Mouse (Mus musculus) ES-Bruce4 (cell line): ENCODE results near the gene B3glct. TPM values are rescaled to one million over a fixed set of nuclear protein-coding genes. Genes with fewer than 3 reads are reported as not detected.

ENCODE experiments used
- H3K27ac ChIP-seq: 2 replicates; pipeline ENCODE4 v1.5.1; 2012; ENCODE audit warnings: low read length, inconsistent platforms; ENCODE audit not compliant: insufficient read depth
- H3K27me3 ChIP-seq: 2 replicates; pipeline ENCODE4 v1.6.1; 2012; ENCODE audit warnings: mild to moderate bottlenecking, low read length, inconsistent platforms; ENCODE audit not compliant: control insufficient read depth, poor library complexity, insufficient read depth, severe bottlenecking
- H3K36me3 ChIP-seq: 2 replicates; pipeline ENCODE4 v1.6.1; 2012; ENCODE audit warnings: inconsistent platforms, mild to moderate bottlenecking, low read length, moderate library complexity; ENCODE audit not compliant: control insufficient read depth, poor library complexity, insufficient read depth, severe bottlenecking
- H3K4me1 ChIP-seq: one replicate; pipeline ENCODE4 v1.8.1; 2011; ENCODE audit warnings: low read length; ENCODE audit not compliant: control insufficient read depth, insufficient read depth
- H3K4me3 ChIP-seq: 2 replicates; pipeline ENCODE4 v1.5.1; 2011; ENCODE audit warnings: low read depth, mild to moderate bottlenecking, low read length
- H3K9ac ChIP-seq: 2 replicates; pipeline ENCODE4 v1.6.1; 2012; ENCODE audit warnings: low read depth, mild to moderate bottlenecking, inconsistent platforms; ENCODE audit not compliant: poor library complexity, severe bottlenecking
- H3K9me3 ChIP-seq: replicated peaks from 2 replicates; pipeline ENCODE4 v1.6.1; 2012; ENCODE audit warnings: mild to moderate bottlenecking, low read length, inconsistent platforms; ENCODE audit not compliant: control insufficient read depth, poor library complexity, insufficient read depth, severe bottlenecking
- CTCF ChIP-seq: IDR thresholded peaks from one replicate; pipeline ENCODE4 v1.8.1; 2011; ENCODE audit warnings: low read depth, low read length
- EP300 ChIP-seq: IDR thresholded peaks from 2 replicates; pipeline ENCODE4 v1.6.1; 2011; ENCODE audit warnings: low read depth, low read length; ENCODE audit not compliant: insufficient read depth
- POLR2A ChIP-seq: IDR thresholded peaks from one replicate; pipeline ENCODE4 v1.8.1; 2011; ENCODE audit warnings: low read length; ENCODE audit not compliant: insufficient read depth
- polyA plus RNA-seq: library from polyadenylated mRNA; stranded (reverse); fragments of >200 nt; gene quantifications from 2 replicates; pipeline ENCODE4 v1.2.4, GENCODE M21; 2011; ENCODE audit warnings: low read depth; ENCODE audit not compliant: missing spikeins, insufficient read depth, insufficient read length

Gene B3glct
- polyA plus RNA-seq, 1 experiment: 18.5 TPM

DNA sequence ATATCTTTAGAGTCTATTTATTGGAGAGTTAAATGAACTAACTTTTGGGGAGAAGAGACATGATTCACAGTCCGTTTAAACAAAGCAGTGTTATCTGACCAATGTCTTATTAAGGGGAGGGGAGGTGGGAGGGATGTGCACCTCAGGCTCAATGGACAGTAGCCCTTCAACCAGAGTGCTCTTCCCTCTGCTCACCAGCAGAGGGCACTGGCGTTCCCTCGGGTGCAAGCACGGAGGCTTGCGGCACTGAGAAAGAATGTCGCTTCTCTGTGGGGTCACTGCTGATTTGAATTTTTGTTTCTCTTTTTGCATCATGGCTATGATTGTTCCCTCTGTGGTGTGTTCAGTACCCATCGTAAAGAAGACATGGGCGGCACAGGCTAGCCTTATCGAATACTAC lies 67.0 kb downstream of the B3glct start:
- H3K27me3 ChIP-seq: no peaks in the 10 kb centered on the region
- H3K9ac ChIP-seq: no peak overlapping the region
- TF ChIP-seq POLR2A: no peak
- TF ChIP-seq CTCF: peak; percentile 95
- no peak for TF ChIP-seq EP300
- no peaks in the 10 kb centered on the region for H3K36me3 ChIP-seq
- H3K4me1 ChIP-seq: no peaks in the 10 kb centered on the region
- no peak overlapping the region for H3K27ac ChIP-seq
- H3K9me3 ChIP-seq: 0 out of 2 replicates have a peak, but pooled peaks cover 7% of the 10 kb centered on the region
- H3K4me3 ChIP-seq: no peak overlapping the region

DNA sequence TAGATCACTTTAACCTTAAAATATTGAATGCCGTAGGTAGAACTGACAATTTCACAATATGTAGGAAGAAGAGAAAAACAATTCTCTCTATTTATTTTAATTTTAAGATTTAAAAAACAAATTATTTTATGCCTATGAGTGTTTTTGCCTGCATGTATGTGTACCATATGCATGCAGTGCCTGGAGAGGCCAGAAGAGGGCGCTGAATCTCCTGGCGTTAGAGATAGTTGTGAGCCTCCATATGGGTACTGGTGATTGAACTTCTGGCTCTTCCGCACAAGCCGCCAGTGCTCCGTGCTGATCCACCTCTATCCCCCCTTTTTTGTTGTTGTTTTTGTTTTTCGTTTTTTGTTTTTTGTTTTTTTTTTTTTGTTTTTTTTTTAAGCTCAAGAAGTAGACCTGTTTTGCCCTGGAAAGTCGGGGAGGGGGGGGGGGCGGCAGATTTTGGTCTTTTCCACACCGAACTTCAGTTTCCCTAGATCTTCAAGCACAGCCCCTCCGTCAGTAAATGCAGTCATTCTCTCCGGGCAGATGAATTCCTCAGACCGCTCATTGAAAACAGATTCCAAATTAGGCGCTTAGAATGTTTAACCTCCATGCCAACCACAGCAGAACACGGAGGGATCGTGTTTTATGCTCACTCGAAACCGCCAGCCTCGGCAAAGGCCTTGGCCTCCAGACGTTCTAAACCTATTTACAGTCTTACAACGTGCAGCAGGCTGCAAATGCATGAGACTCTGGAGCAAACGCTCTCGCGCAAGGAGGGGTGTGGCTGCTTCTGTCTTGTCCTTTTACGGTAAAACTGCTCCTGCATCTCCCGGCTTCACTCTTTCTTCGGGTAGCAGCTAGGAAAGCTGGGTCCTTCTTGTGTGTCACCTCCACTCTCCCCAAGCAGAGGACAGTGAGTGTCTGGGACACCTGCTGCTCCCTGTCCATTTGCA lies 70.9 kb downstream of the B3glct start:
- no peak overlapping the region for H3K4me3 ChIP-seq
- no peaks in the 10 kb centered on the region for H3K27me3 ChIP-seq
- 0 out of 2 replicates have a peak, but pooled peaks cover 3% of the 10 kb centered on the region for H3K9me3 ChIP-seq
- H3K27ac ChIP-seq: no peak overlapping the region
- H3K36me3 ChIP-seq: no peaks in the 10 kb centered on the region
- no peaks in the 10 kb centered on the region for H3K4me1 ChIP-seq
- TF ChIP-seq POLR2A: no peak
- peak; percentile 69 for TF ChIP-seq CTCF
- H3K9ac ChIP-seq: no peak overlapping the region

DNA sequence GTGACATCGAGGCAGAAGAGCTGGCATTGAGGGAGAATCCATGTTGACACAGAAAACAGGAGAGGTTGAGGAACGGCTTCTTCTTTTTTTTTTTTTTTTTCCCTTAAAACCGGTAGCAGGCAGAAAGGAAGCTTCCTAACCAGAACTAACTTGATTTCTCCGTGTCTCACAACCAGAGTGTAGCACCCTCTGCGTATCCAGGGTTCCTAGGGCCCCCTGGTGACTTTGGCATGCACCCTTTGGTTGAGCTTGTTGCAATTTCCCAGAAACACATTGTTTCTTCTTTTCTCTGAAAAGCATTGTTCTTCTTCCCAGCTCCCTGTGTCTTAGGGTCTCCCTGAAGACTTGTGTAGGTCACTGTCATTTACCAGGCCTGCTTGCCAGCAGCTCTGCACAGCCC lies 73.8 kb downstream of the B3glct start:
- TF ChIP-seq EP300 (no peak), POLR2A (no peak), CTCF (no peak)
- Histone ChIP-seq H3K27me3 (no peaks in the 10 kb centered on the region), H3K9me3 (0 out of 2 replicates have a peak, but pooled peaks cover 3% of the 10 kb centered on the region), H3K4me1 (no peaks in the 10 kb centered on the region), H3K4me3 (no peak overlapping the region), H3K27ac (no peak overlapping the region), H3K9ac (no peak overlapping the region), H3K36me3 (no peaks in the 10 kb centered on the region)

DNA sequence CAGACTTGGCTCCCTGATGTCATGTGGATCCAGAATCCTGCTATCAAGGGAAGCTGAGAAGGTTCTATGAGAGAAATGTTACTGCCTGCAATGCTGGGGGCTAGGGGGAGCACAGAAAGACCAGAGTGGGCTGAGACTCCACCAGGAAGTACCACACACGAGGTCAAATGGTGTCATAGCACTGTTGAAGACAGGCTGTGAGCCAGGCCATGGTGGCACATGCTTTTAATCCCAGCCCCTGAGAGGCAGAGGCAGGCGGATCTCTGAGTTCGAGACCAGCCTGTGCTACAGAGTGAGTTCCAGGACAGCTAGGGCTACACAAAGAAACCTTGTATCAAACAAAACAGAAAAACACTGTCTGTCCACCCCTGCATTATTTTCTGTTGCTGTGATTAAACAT lies 75.0 kb downstream of the B3glct start:
- no peak overlapping the region for H3K9ac ChIP-seq
- TF ChIP-seq CTCF (no peak), POLR2A (no peak), EP300 (no peak)
- no peaks in the 10 kb centered on the region for H3K9me3 ChIP-seq
- H3K36me3 ChIP-seq: no peaks in the 10 kb centered on the region
- H3K27ac ChIP-seq: no peak overlapping the region
- no peaks in the 10 kb centered on the region for H3K27me3 ChIP-seq
- H3K4me1 ChIP-seq: no peaks in the 10 kb centered on the region
- H3K4me3 ChIP-seq: no peak overlapping the region

DNA sequence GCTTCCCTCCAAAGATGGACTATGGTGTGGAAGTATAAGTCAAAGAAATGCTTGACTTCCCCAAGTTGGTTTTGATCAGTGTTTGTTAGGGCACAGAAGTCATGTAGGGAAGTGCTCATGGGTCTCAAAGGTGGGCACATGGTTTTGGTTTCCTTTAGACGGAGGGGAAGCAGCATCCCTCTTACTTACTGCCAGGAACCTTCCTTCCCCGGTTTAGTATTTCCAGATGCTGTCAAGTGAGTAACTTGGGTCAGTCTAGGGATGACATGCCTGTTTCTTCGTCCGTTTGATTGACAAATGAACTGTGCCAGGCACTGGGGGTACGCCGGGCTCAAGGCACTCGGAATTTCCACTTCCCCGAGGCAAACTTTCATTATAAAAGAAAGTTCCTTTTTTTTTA lies 89.1 kb downstream of the B3glct start:
- Histone ChIP-seq H3K27ac (no peak overlapping the region), H3K36me3 (no peaks in the 10 kb centered on the region), H3K4me3 (no peak overlapping the region), H3K9ac (no peak overlapping the region), H3K9me3 (no peaks in the 10 kb centered on the region), H3K4me1 (no peaks in the 10 kb centered on the region), H3K27me3 (no peaks in the 10 kb centered on the region)
- TF ChIP-seq POLR2A (no peak), EP300 (no peak), CTCF (no peak)

DNA sequence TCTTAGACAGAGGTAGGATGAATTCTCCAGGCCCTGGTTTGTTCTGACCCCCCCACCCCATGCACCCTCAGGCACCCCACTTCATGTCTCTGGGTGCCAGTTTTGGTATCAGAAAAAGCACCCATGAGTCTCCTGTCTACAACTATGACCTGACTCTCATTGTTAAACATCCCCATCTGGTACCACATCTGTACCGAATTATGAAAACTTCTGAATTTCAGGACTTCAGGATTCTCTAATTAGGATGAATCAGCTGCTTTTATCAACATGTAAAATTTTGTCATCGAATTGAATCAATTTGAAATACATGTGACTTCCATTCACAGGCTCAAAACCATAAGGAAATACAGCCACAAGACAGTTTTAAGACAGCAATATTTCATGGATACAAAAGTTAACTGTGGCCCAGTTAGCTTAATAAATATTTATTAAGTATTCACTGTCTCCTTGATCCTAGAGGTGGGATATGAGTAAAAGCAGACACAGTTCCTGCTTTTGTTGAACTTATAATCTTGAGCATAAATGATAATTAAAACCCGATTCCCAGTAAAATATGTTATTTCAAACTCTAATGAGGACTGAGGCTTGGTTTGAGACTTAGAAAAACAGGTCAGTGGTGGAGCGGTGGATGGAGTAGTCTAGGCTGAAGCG lies 89.7 kb downstream of the B3glct start:
- Histone ChIP-seq H3K4me1 (no peaks in the 10 kb centered on the region), H3K27me3 (no peaks in the 10 kb centered on the region), H3K9me3 (no peaks in the 10 kb centered on the region), H3K27ac (no peak overlapping the region), H3K36me3 (no peaks in the 10 kb centered on the region), H3K4me3 (no peak overlapping the region), H3K9ac (no peak overlapping the region)
- TF ChIP-seq POLR2A (no peak), EP300 (no peak), CTCF (no peak)
